Comparison of ENCODE assay signal across 20 mouse cellular contexts in genomic region chr12:32014811-32015210, GRCm38 (mm10).
"Had no signal": no experiment of that assay in that cellular context is flagged by ENCODE, and none has a peak within 500 bp of the region (broad histone marks: within the 10 kb centered on the region; RNA-seq: fewer than 3 reads in every experiment).

No protein-coding gene starts in this region.

- ATAC-seq: liver, embryonic 12.5 days; midbrain, embryonic 13.5 days had no signal

- DNase-seq: kidney, adult 18-20 months; kidney, postnatal 25 days; layer of hippocampus, postnatal 36 days; liver; lung, adult 18-20 months; lung, postnatal 10 days; lung, postnatal 36 days; right cerebral cortex, postnatal 4 days; thymus, adult 18-20 months; thymus, postnatal 36 days had no signal

- H3K4me3 ChIP-seq: left cerebral cortex, adult 2 months; limb, embryonic 12.5 days; liver, embryonic 12.5 days; liver, embryonic 15.5 days; lung, embryonic 15.5 days; midbrain, embryonic 10.5 days; midbrain, embryonic 13.5 days; neural tube, embryonic 12.5 days had no signal

- H3K9me3 ChIP-seq: limb, embryonic 12.5 days; liver, embryonic 12.5 days; liver, embryonic 15.5 days; lung, embryonic 15.5 days; megakaryocyte, embryonic 14.5 days; midbrain, embryonic 10.5 days; neural tube, embryonic 12.5 days had no signal

- H3K4me1 ChIP-seq: limb, embryonic 12.5 days had no signal

- H3K4me2 ChIP-seq: limb, embryonic 12.5 days; liver, embryonic 12.5 days; liver, embryonic 15.5 days; lung, embryonic 15.5 days; midbrain, embryonic 13.5 days; neural tube, embryonic 12.5 days had no signal

- H3K36me3 ChIP-seq: limb, embryonic 12.5 days; lung, embryonic 15.5 days; midbrain, embryonic 10.5 days; neural tube, embryonic 12.5 days had no signal

- H3K9ac ChIP-seq: limb, embryonic 12.5 days; liver, embryonic 12.5 days; liver, embryonic 15.5 days; lung, embryonic 15.5 days; midbrain, embryonic 13.5 days; neural tube, embryonic 12.5 days had no signal

- H3K27ac ChIP-seq: kidney, postnatal 0 days; left cerebral cortex, adult 2 months; limb, embryonic 12.5 days; liver, embryonic 12.5 days; liver, embryonic 15.5 days; lung, embryonic 15.5 days; midbrain, embryonic 10.5 days; midbrain, embryonic 13.5 days; neural tube, embryonic 12.5 days had no signal

- H3K27me3 ChIP-seq: limb, embryonic 12.5 days; liver, embryonic 12.5 days; liver, embryonic 15.5 days; lung, embryonic 15.5 days; megakaryocyte, embryonic 14.5 days; midbrain, embryonic 13.5 days; neural tube, embryonic 12.5 days had no signal
